Mouse (Mus musculus): ENCODE measurements at regions not wholly inside any gene's neighbourhood (a gene's known extent, or its start where the extent isn't known, plus 50 kb on each side); places are given as distances from the start of the nearest gene placed in this dataset.

DNA sequence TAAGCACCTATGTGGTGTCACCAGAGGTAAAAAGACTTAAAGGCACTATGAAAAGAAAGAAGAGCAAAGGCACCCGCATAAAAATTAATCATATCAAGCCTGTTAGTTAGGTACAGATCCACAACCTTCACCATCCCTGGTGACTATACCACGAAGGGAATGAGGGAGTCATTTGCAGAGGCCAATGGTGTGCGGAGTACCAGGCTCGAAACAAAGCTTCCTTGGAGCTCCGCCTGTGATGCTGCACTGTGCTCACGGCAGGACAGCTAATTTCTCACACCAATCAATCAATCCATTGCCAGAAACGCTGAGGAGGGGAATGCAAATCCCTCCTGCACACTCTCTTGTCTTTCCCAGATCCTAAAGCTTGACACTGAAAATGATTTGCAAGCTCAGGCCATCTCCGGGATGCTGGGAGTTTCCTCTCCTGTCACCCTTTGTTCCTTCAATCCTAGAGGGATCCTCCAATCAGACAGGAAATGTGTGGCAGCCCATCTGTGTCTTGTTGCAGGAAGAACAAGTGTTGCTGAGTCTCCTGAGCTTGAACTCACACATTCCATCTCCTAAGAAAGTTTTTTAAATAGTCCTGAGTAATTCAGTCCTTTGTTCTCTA, 653.6 kb downstream of the Diaph3 start:
- Histone ChIP-seq H3K4me3 (no peak overlapping the region), H3K27ac (no peak overlapping the region)
- TF ChIP-seq CTCF (IDR thresholded peaks at IDR 0.05), result no peak
- no peak for DNase-seq (ENCODE audit: extremely low spot score in 1 of 2, low spot score in 2 of 2)
- intact Hi-C loops (cut with DNase I), result no loop called here

DNA sequence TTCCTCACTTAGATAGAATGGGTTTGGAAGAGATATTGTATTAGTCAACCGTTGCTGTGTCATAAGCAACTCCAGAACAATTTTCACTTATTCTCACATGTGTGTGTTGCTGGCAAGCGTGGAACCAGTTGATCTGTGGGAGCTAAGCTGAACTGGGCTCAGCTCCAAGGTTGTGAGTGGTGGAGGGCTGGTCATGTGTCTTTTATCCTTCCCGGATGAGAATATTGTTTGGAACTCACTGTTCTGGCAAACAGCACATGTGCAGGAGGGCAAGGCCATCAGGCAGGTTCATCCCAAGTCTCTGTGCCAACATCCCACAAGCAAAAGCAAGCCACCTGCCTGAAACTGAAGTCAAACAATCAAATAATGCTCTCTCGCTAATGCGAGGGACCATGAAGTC, 656.8 kb downstream of the Diaph3 start:
- H3K4me3 ChIP-seq, result no peak overlapping the region
- DNase-seq (ENCODE audit: extremely low spot score in 1 of 2, low spot score in 2 of 2), result no peak
- intact Hi-C loops (cut with DNase I), result no loop called here
- no peak overlapping the region for H3K27ac ChIP-seq
- no peak for TF ChIP-seq CTCF (IDR thresholded peaks at IDR 0.05)

DNA sequence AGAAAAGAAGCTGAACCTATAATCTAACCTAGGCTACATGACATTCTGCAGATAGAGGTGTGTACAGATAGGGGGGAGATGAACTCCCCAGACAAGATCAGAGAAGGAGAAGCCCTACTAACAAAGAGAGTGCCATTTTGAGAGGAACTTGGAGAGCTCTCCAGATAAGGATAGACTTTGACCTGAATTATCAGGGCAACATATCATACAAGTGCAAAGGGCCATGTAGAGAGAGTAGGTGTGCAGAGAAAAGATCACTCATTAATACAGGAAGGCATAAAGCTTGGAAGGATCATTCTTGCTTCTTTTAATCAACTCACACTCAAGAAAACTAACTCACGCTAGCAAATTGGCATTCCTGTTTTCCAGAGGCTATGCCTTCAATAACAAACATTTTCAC, 667.4 kb downstream of the Diaph3 start:
- intact Hi-C loops (cut with DNase I), result no loop called here
- Histone ChIP-seq H3K4me3 (no peak overlapping the region), H3K27ac (no peak overlapping the region)
- DNase-seq (ENCODE audit: extremely low spot score in 1 of 2, low spot score in 2 of 2), result no peak
- TF ChIP-seq CTCF (IDR thresholded peaks at IDR 0.05), result no peak

GRCm38 (mm10) chr14:86470462-86470861, 670.6 kb downstream of the Diaph3 start:
- intact Hi-C loops (cut with DNase I), result no loop called here
- Histone ChIP-seq H3K4me3 (no peak overlapping the region), H3K27ac (no peak overlapping the region)
- DNase-seq (ENCODE audit: extremely low spot score in 1 of 2, low spot score in 2 of 2), result no peak
- TF ChIP-seq CTCF (IDR thresholded peaks at IDR 0.05), result no peak

DNA sequence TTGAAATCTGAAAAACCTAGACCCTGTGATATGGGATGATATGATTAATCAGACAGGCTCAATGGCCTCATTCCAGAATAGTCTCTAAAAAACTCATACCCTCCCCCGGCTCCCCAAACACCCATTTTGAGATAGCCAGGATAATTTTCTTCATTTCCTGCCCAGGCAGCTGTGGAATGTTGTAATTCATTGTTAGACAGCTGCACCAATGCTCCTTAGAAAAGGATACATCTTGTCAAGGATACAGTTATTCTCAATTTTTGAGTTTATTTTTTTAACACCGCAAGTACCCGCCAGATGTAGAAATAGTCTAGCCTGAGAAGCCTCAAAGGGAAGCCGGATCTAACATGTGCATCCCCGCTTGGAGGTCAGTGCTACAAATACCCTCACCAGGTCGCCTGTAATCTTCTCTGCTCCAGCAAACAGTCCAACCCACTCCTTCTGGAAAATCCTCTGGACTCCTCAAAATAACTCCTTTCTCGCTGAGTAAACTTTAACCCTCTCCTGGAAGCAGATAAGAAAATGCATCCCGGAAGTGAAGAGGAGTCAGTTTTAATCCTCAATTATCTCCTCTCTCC, 673.1 kb downstream of the Diaph3 start:
- Histone ChIP-seq H3K4me3 (no peak overlapping the region), H3K27ac (no peak overlapping the region)
- intact Hi-C loops (cut with DNase I), result no loop called here
- no peak for TF ChIP-seq CTCF (IDR thresholded peaks at IDR 0.05)
- DNase-seq (ENCODE audit: extremely low spot score in 1 of 2, low spot score in 2 of 2), result no peak

GRCm38 (mm10) chr14:86463388-86463787, 677.6 kb downstream of the Diaph3 start:
- no peak overlapping the region for H3K4me3 ChIP-seq
- TF ChIP-seq CTCF (IDR thresholded peaks at IDR 0.05), result no peak; the same call in 1 of the 2 replicates
- no peak overlapping the region for H3K27ac ChIP-seq
- DNase-seq (ENCODE audit: extremely low spot score in 1 of 2, low spot score in 2 of 2), result no peak
- intact Hi-C loops (cut with DNase I), result no loop called here

GRCm38 (mm10) chr14:86453142-86453541, 687.9 kb downstream of the Diaph3 start:
- Histone ChIP-seq H3K4me3 (no peak overlapping the region), H3K27ac (no peak overlapping the region)
- TF ChIP-seq CTCF (IDR thresholded peaks at IDR 0.05), result no peak
- DNase-seq (ENCODE audit: extremely low spot score in 1 of 2, low spot score in 2 of 2), result no peak
- intact Hi-C loops (cut with DNase I), result no loop called here

DNA sequence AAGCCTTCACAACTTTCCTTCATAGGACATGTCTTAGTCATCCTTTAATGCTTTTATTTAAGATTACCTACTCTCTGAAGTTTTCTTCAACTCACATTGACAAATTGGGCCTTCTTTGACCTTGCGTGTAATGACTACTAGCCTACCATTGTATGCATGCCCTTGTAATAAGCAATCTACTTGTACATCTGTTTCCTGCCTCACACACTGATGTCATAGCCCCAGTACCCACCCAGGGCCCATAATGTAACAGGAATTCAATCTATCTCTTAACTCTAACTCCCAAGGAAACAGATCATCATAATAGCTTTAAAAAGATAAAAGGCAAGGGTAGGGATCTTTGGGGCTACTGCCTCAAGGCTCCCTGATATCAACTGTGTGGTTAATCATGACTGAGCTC, 690.4 kb downstream of the Diaph3 start:
- no peak overlapping the region for H3K27ac ChIP-seq
- H3K4me3 ChIP-seq, result no peak overlapping the region
- no peak for TF ChIP-seq CTCF (IDR thresholded peaks at IDR 0.05)
- intact Hi-C loops (cut with DNase I), result no loop called here
- DNase-seq (ENCODE audit: extremely low spot score in 1 of 2, low spot score in 2 of 2), result no peak

DNA sequence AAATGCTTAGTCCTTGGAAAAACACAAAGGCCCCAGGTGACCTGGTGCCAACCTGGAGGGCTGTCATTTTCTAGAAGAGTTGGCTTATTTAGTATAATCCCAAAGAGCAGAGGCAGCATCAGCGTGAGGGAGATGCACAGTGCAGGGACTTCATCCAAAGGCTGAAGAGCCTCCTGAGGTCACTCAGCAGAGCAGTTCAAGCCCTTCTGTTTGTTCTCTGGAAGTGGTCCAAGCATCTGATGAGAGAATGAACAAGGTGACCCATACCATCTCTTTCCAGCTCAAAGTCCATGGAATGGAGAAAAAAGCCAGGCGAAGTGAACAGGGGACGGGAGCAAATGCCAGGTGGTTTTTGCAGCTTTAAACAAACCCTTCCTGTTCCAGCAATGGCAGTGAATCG, 695.9 kb downstream of the Diaph3 start:
- no peak for TF ChIP-seq CTCF (IDR thresholded peaks at IDR 0.05)
- DNase-seq (ENCODE audit: extremely low spot score in 1 of 2, low spot score in 2 of 2), result no peak
- H3K27ac ChIP-seq, result no peak overlapping the region
- intact Hi-C loops (cut with DNase I), result no loop called here
- no peak overlapping the region for H3K4me3 ChIP-seq

DNA sequence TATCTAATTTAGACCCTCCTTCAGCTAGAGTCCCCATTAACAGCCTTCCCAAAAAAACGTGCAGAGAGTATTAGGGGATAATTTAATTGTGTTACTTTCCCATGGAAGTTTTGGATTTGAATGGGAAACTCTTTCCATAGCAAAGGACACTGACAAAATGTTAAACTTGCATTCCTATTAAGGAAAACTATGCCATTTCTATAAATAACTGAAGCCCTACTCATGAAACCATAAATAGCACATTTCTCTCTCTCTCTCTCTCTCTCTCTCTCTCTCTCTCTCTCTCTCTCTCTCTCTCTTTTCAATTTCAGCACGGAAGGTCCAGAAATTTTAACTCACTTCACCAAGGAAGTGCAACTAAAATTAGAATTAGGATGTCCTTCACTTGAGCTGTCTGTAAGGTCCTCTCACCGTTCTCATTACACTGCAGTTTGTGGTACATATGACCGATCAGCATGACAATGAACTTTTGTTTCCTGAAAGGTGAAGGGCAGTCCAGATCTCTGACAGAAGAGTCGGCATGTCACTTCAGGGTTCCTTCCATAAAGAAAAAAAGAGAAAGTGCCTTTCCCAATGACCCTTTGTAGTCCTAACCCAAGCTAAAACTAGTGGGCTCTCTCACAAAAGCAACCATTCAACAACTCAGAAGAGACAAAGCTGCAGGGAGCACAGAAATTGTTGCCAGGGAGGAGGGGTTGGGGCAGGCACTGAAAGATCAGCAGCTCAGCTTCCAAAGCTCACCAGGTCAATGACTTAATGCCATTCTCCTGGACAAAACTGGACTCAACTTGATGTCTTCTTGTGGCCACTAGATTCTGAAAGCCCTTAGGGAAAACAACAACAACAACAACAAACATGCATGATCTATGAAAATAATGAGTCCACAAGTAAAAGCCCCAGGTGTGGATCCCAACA, 696.9 kb downstream of the Diaph3 start:
- intact Hi-C loops (cut with DNase I), result no loop called here
- no peak for DNase-seq (ENCODE audit: extremely low spot score in 1 of 2, low spot score in 2 of 2)
- Histone ChIP-seq H3K4me3 (no peak overlapping the region), H3K27ac (no peak overlapping the region)
- no peak for TF ChIP-seq CTCF (IDR thresholded peaks at IDR 0.05)

DNA sequence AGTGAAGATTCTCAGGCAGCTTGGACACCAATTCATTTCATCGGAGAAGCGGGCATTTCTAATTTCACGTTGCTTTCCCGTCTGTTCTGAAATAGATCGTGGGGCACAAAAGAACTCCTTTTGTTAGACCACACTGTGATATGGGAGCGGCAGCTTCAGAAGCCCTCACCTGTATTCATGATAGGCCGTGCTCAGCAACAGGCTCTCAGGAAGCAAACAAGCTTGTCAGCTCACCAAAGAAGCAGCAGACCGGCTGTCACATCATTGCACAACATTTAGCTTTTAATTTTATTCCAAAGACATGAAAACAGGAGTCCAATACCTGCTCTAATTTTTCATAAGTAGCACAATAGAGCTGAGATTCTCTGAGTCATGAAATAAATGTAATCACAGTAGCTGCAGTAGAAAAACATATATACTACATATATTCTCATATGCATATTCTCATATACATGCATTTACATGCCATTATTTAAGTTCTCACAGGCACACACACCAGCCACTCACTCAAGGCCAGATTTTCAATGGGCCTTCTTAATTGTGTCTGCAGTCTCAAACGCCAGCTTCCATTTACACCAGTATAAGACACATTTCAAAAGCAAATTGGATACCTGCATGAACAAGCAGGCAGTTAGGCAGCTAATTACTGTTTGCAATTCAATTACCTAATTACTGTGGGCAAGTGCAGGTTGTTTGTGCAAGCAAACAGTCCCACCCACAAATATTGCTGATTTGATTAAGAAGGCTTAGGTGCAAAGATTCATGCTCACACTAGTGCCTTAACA, 698.9 kb downstream of the Diaph3 start:
- DNase-seq (ENCODE audit: extremely low spot score in 1 of 2, low spot score in 2 of 2), result no peak
- Histone ChIP-seq H3K27ac (no peak overlapping the region), H3K4me3 (no peak overlapping the region)
- intact Hi-C loops (cut with DNase I), result no loop called here
- no peak for TF ChIP-seq CTCF (IDR thresholded peaks at IDR 0.05)

DNA sequence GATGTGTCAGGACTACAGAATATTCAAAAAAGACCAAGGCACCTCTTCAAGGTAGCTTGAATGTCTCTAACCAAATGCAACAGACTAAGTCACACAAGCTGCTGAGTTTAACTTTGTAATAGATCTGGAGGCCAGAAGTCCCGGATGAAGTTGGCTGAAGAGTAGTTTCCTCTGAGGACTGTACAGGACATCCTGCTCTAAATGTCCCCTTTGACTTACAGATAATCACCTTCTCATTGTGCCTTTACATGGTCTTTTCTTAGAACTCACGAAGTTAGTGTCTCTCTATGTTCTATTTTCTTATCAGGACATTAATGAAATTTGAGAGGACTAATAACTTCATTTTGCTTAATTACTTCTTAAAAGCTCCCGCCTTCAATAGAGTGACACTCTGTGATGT, 703.7 kb downstream of the Diaph3 start:
- no peak for DNase-seq (ENCODE audit: extremely low spot score in 1 of 2, low spot score in 2 of 2)
- no peak for TF ChIP-seq CTCF (IDR thresholded peaks at IDR 0.05)
- intact Hi-C loops (cut with DNase I), result no loop called here
- Histone ChIP-seq H3K27ac (no peak overlapping the region), H3K4me3 (no peak overlapping the region)
